ENCODE assay signal across 9 mouse cellular contexts in genomic region chr1:86032273-86032987, GRCm38 (mm10). TPM values are rescaled to one million over a fixed set of nuclear protein-coding genes. Genes with fewer than 3 reads are reported as not detected.
DNase-seq lines count a peak whose midpoint lies in the region; ATAC-seq and TF ChIP-seq lines count a peak whose summit lies in the region.
"Had no signal": no experiment of that assay in that cellular context is flagged by ENCODE, and none has a peak within 500 bp of the region (broad histone marks: within the 10 kb centered on the region; RNA-seq: fewer than 3 reads in every experiment).

No protein-coding gene starts in this region.

- peak overlapping the region; percentile 61 for H3K27ac ChIP-seq in ES-E14 (ENCODE audit: insufficient read depth, low read depth, low read length, poor library complexity, severe bottlenecking)
- peak overlapping the region; percentile 82 for H3K27ac ChIP-seq in hindbrain, embryonic 14.5 days
- H3K27ac ChIP-seq in midbrain, embryonic 15.5 days: peak overlapping the region; percentile 71
- H3K27ac ChIP-seq in thymus, adult 2 months (ENCODE audit: control insufficient read depth, insufficient read depth, low read length): no peak overlapping the region
- H3K27ac ChIP-seq: liver, embryonic 14.5 days had no signal

- no peak for DNase-seq in ES-E14 (ENCODE audit: low read depth, low spot score)
- DNase-seq in cerebellum, adult 9-11 months: peak; percentile 58
- peak; percentile 50 for DNase-seq in hindbrain, embryonic 14.5 days (ENCODE audit: low spot score)
- no peak for DNase-seq in spleen, postnatal 36 days (ENCODE audit: low spot score in 2 of 2)
- no peak for DNase-seq in urinary bladder, postnatal 25 days (ENCODE audit: low spot score)
- no peak for DNase-seq in c-Kit-positive CD71-positive TER-119-positive erythroid progenitor cells, embryonic 14.5 days (ENCODE audit: low spot score)
- DNase-seq in thymus, adult 2 months: no peak

- no peak overlapping the region for H3K4me3 ChIP-seq in ES-E14 (ENCODE audit: insufficient read depth in 1 of 2, low read depth in 1 of 2, low read length in 2 of 2, poor library complexity in 1 of 2, severe bottlenecking in 1 of 2)
- H3K4me3 ChIP-seq in hindbrain, embryonic 14.5 days (replicated peaks; ENCODE audit: low read length): no peak overlapping the region
- no peak overlapping the region for H3K4me3 ChIP-seq in midbrain, embryonic 15.5 days
- H3K4me3 ChIP-seq in thymus, adult 2 months (ENCODE audit: control insufficient read depth, insufficient read depth, low read length): no peak overlapping the region

- no peak overlapping the region for H3K4me2 ChIP-seq in hindbrain, embryonic 14.5 days (replicated peaks)
- no peak overlapping the region for H3K4me2 ChIP-seq in midbrain, embryonic 15.5 days

- H3K9me3 ChIP-seq in ES-E14 (ENCODE audit: control insufficient read depth, insufficient read depth, low read depth, low read length): no peaks in the 10 kb centered on the region
- no peaks in the 10 kb centered on the region for H3K9me3 ChIP-seq in hindbrain, embryonic 14.5 days (ENCODE audit: control insufficient read depth, low read length)
- H3K9me3 ChIP-seq in midbrain, embryonic 15.5 days: no peaks in the 10 kb centered on the region

- no peak overlapping the region for H3K9ac ChIP-seq in ES-E14 (ENCODE audit: insufficient read depth, low read depth, low read length, poor library complexity, severe bottlenecking)
- no peak overlapping the region for H3K9ac ChIP-seq in hindbrain, embryonic 14.5 days
- H3K9ac ChIP-seq in midbrain, embryonic 15.5 days: no peak overlapping the region
- H3K9ac ChIP-seq: liver, embryonic 14.5 days had no signal

- WGBS in hindbrain, embryonic 14.5 days: 7% methylated on average over 11 of the region's 11 CpGs
- WGBS in midbrain, embryonic 15.5 days: 8% methylated on average over 11 of the region's 11 CpGs
- 65% methylated on average over 11 of the region's 11 CpGs for WGBS in thymus, adult 2 months

- no peaks in the 10 kb centered on the region for H3K27me3 ChIP-seq in hindbrain, embryonic 14.5 days (ENCODE audit: control insufficient read depth, insufficient read depth, low read length)
- no peaks in the 10 kb centered on the region for H3K27me3 ChIP-seq in midbrain, embryonic 15.5 days (replicated peaks)
- H3K27me3 ChIP-seq in thymus, adult 2 months (ENCODE audit: control insufficient read depth, insufficient read depth, low read length): no peaks in the 10 kb centered on the region

- TF ChIP-seq POLR2A in thymus, adult 2 months (IDR thresholded peaks at IDR 0.05; ENCODE audit: control insufficient read depth, extremely low read depth, insufficient read depth, low read length, poor library complexity): no peak

- no peak for TF ChIP-seq CTCF in thymus, adult 2 months (IDR thresholded peaks at IDR 0.05; ENCODE audit: borderline replicate concordance, control insufficient read depth, extremely low read depth, insufficient read depth, low read length, poor library complexity)

- peaks cover 3 to 17% of the 10 kb centered on the region in 2 experiments for H3K4me1 ChIP-seq in ES-E14 (ENCODE audit: control insufficient read depth in 2 of 2, insufficient read depth in 2 of 2, low read length in 2 of 2, poor library complexity in 1 of 2)
- no peaks in the 10 kb centered on the region for H3K4me1 ChIP-seq in hindbrain, embryonic 14.5 days (replicated peaks; ENCODE audit: control insufficient read depth, insufficient read depth, low read length)
- no peaks in the 10 kb centered on the region for H3K4me1 ChIP-seq in midbrain, embryonic 15.5 days
- no peaks in the 10 kb centered on the region for H3K4me1 ChIP-seq in thymus, adult 2 months (replicated peaks; ENCODE audit: control insufficient read depth, insufficient read depth, low read length)

- H3K36me3 ChIP-seq in ES-E14 (ENCODE audit: control insufficient read depth, insufficient read depth, low read length, poor library complexity, severe bottlenecking): no peaks in the 10 kb centered on the region
- no peaks in the 10 kb centered on the region for H3K36me3 ChIP-seq in hindbrain, embryonic 14.5 days (replicated peaks; ENCODE audit: control insufficient read depth, insufficient read depth)
- no peaks in the 10 kb centered on the region for H3K36me3 ChIP-seq in midbrain, embryonic 15.5 days (replicated peaks)
- H3K36me3 ChIP-seq in thymus, adult 2 months (ENCODE audit: control insufficient read depth, insufficient read depth, low read length): no peaks in the 10 kb centered on the region

- ATAC-seq in hindbrain, embryonic 14.5 days (ENCODE audit: low FRiP score): peak; percentile 91
- peak; percentile 86 for ATAC-seq in midbrain, embryonic 15.5 days (replicated peaks)

- in situ Hi-C loops in ES-E14 (cut with MboI; ENCODE audit: low sequenced_read_pairs in 2 of 2, unreplicated experiment in 2 of 2): no loop called here

TF ChIP-seq in ES-E14, 5 proteins besides CTCF, POLR2A, EP300 and RAD21:
- TF ChIP-seq ZNF384 (IDR thresholded peaks at IDR 0.05; ENCODE audit: low read depth, low read length) (no peak), CHD2 (IDR thresholded peaks at IDR 0.05; ENCODE audit: low read depth, low read length) (no peak), ZC3H11A (IDR thresholded peaks at IDR 0.05; ENCODE audit: borderline replicate concordance, low read depth, low read length) (no peak), HCFC1 (IDR thresholded peaks at IDR 0.05; ENCODE audit: borderline replicate concordance, insufficient read depth, low read length) (no peak), MAFK (IDR thresholded peaks at IDR 0.05; ENCODE audit: insufficient read depth, low read depth, low read length) (no peak)

RNA-seq across cellular contexts. Expression of gene 2810459M11Rik, which starts 13.2 kb away (rescaled TPM):
- 0.48 and 0.67 TPM in 2 replicates for total RNA-seq in ES-E14 (2012; rRNA removed)
- 8.6 and 12.7 TPM in 2 replicates for polyA plus RNA-seq in hindbrain, embryonic 14.5 days (2014; fragmentation: Nextera tagmentation; extraction: Ambion mirVana)
- 8.6 and 9.7 TPM in 2 replicates for polyA plus RNA-seq in midbrain, embryonic 15.5 days (2015; fragmentation: Nextera tagmentation; extraction: Ambion mirVana)
- 0.13 and 0.34 TPM in 2 replicates for polyA plus RNA-seq in thymus, adult 2 months (2012; rRNA removed)

RNA-seq across cellular contexts. Expression of gene Spata3, which starts 15.8 kb away (rescaled TPM):
- total RNA-seq in ES-E14 (2012; rRNA removed): not detected in 2 replicates
- 0.31 TPM in 2 replicates for polyA plus RNA-seq in hindbrain, embryonic 14.5 days (2014; fragmentation: Nextera tagmentation; extraction: Ambion mirVana)
- polyA plus RNA-seq in midbrain, embryonic 15.5 days (2015; fragmentation: Nextera tagmentation; extraction: Ambion mirVana): 0.35 and 0.52 TPM in 2 replicates
- polyA plus RNA-seq in thymus, adult 2 months (2012; rRNA removed): 0.49 TPM in 1 of 2 replicates, not detected in the other

RNA-seq across cellular contexts. Expression of gene Psmd1, which starts 31.8 kb away (rescaled TPM):
- total RNA-seq in ES-E14 (2012; rRNA removed): 114 and 177 TPM in 2 replicates
- 194 and 211 TPM in 2 replicates for polyA plus RNA-seq in hindbrain, embryonic 14.5 days (2014; fragmentation: Nextera tagmentation; extraction: Ambion mirVana)
- polyA plus RNA-seq in midbrain, embryonic 15.5 days (2015; fragmentation: Nextera tagmentation; extraction: Ambion mirVana): 191 TPM in 2 replicates
- 59.7 and 61.2 TPM in 2 replicates for polyA plus RNA-seq in thymus, adult 2 months (2012; rRNA removed)

Comparison
In these comparisons a context has a peak if more than half of its experiments do, and no peak if none do; other contexts are left out.
1. DNase-seq: peak in cerebellum, adult 9-11 months (single experiment) and hindbrain, embryonic 14.5 days (single experiment); none in ES-E14 (single experiment), spleen, postnatal 36 days (0 of 2), urinary bladder, postnatal 25 days (single experiment), c-Kit-positive CD71-positive TER-119-positive erythroid progenitor cells, embryonic 14.5 days (single experiment) and thymus, adult 2 months (single experiment).